Mouse (Mus musculus): ENCODE results near the gene Nrp2. TPM values are rescaled to one million over a fixed set of nuclear protein-coding genes. Genes with fewer than 3 reads are reported as not detected.

Gene Nrp2
- polyA plus RNA-seq, 1 experiment from 2014 or later, result 18.7 TPM

GRCm38 (mm10) chr1:62728421-62728820, 25.3 kb downstream of the Nrp2 start:
- Histone ChIP-seq H3K27me3 (peaks cover 22% of the 10 kb centered on the region; the same call in 1 of the 2 replicates), H3K9ac (replicated peaks) (no peak overlapping the region), H3K36me3 (0 out of 2 replicates have a peak, but pooled peaks cover 5% of the 10 kb centered on the region), H3K4me3 (replicated peaks) (no peak overlapping the region), H3K9me3 (no peaks in the 10 kb centered on the region), H3K4me2 (replicated peaks) (no peak overlapping the region), H3K27ac (no peak overlapping the region), H3K4me1 (replicated peaks) (peaks cover 22% of the 10 kb centered on the region)
- WGBS, result 47% methylated on average over 6 of the region's 6 CpGs
- no peak for ATAC-seq

GRCm38 (mm10) chr1:62728926-62729325, 25.8 kb downstream of the Nrp2 start:
- no peak overlapping the region for H3K27ac ChIP-seq
- 0 out of 2 replicates have a peak, but pooled peaks cover 2% of the 10 kb centered on the region for H3K36me3 ChIP-seq
- peaks cover 22% of the 10 kb centered on the region; the same call in 1 of the 2 replicates for H3K27me3 ChIP-seq
- no peak overlapping the region for H3K4me3 ChIP-seq (replicated peaks)
- no peaks in the 10 kb centered on the region for H3K9me3 ChIP-seq
- 70% methylated on average over 9 of the region's 9 CpGs for WGBS
- H3K9ac ChIP-seq (replicated peaks), result no peak overlapping the region
- ATAC-seq, result no peak
- peaks cover 27% of the 10 kb centered on the region for H3K4me1 ChIP-seq (replicated peaks)
- H3K4me2 ChIP-seq (replicated peaks), result no peak overlapping the region

GRCm38 (mm10) chr1:62729345-62730150, 26.5 kb downstream of the Nrp2 start:
- ATAC-seq, result no peak
- Histone ChIP-seq H3K9me3 (no peaks in the 10 kb centered on the region), H3K4me1 (replicated peaks) (peaks cover 31% of the 10 kb centered on the region), H3K4me2 (replicated peaks) (no peak overlapping the region), H3K27ac (no peak overlapping the region), H3K36me3 (0 out of 2 replicates have a peak, but pooled peaks cover 2% of the 10 kb centered on the region), H3K9ac (replicated peaks) (no peak overlapping the region), H3K27me3 (peaks cover 22% of the 10 kb centered on the region; the same call in 1 of the 2 replicates), H3K4me3 (replicated peaks) (no peak overlapping the region)
- 62% methylated on average over 13 of the region's 13 CpGs for WGBS

- ATAC-seq, result no peak
- 65% methylated on average over 6 of the region's 6 CpGs for WGBS
- Histone ChIP-seq H3K36me3 (no peaks in the 10 kb centered on the region), H3K27me3 (peaks cover 22% of the 10 kb centered on the region; the same call in 1 of the 2 replicates), H3K4me3 (replicated peaks) (no peak overlapping the region), H3K9ac (replicated peaks) (no peak overlapping the region), H3K27ac (no peak overlapping the region), H3K4me2 (replicated peaks) (no peak overlapping the region), H3K9me3 (no peaks in the 10 kb centered on the region), H3K4me1 (replicated peaks) (peaks cover 24% of the 10 kb centered on the region)
Measured at GRCm38 (mm10) chr1:62732036-62732435, 29.0 kb downstream of the Nrp2 start.

GRCm38 (mm10) chr1:62734420-62734931, 31.4 kb downstream of the Nrp2 start:
- Histone ChIP-seq H3K27ac (no peak overlapping the region), H3K4me3 (replicated peaks) (no peak overlapping the region), H3K9me3 (no peaks in the 10 kb centered on the region), H3K4me2 (replicated peaks) (no peak overlapping the region), H3K36me3 (peaks cover 9% of the 10 kb centered on the region; the same call in 1 of the 2 replicates), H3K27me3 (peaks cover 15% of the 10 kb centered on the region; the same call in 1 of the 2 replicates), H3K4me1 (replicated peaks) (peaks cover 14% of the 10 kb centered on the region), H3K9ac (replicated peaks) (no peak overlapping the region)
- 66% methylated on average over 5 of the region's 5 CpGs for WGBS
- ATAC-seq, result no peak

- no peak overlapping the region for H3K4me3 ChIP-seq (replicated peaks)
- H3K4me2 ChIP-seq (replicated peaks), result no peak overlapping the region
- H3K36me3 ChIP-seq, result peaks cover 9% of the 10 kb centered on the region; the same call in 1 of the 2 replicates
- H3K27ac ChIP-seq, result no peak overlapping the region
- no peak overlapping the region for H3K9ac ChIP-seq (replicated peaks)
- H3K9me3 ChIP-seq, result no peaks in the 10 kb centered on the region
- peaks cover 14% of the 10 kb centered on the region for H3K4me1 ChIP-seq (replicated peaks)
- ATAC-seq, result no peak
- H3K27me3 ChIP-seq, result peaks cover 16% of the 10 kb centered on the region; the same call in 1 of the 2 replicates
- 93% methylated on average over 4 of the region's 4 CpGs for WGBS
Measured at GRCm38 (mm10) chr1:62734980-62735379, 31.9 kb downstream of the Nrp2 start.

- Histone ChIP-seq H3K36me3 (peaks cover 9% of the 10 kb centered on the region; the same call in 1 of the 2 replicates), H3K4me2 (replicated peaks) (no peak overlapping the region), H3K27me3 (peaks cover 24% of the 10 kb centered on the region; the same call in 1 of the 2 replicates), H3K9me3 (no peaks in the 10 kb centered on the region), H3K4me3 (replicated peaks) (no peak overlapping the region), H3K9ac (replicated peaks) (no peak overlapping the region), H3K27ac (no peak overlapping the region), H3K4me1 (replicated peaks) (peaks cover 14% of the 10 kb centered on the region)
- 83% methylated on average over 4 of the region's 4 CpGs for WGBS
- ATAC-seq, result no peak
Measured at GRCm38 (mm10) chr1:62735835-62736234, 32.8 kb downstream of the Nrp2 start.

GRCm38 (mm10) chr1:62736455-62737012, 33.4 kb downstream of the Nrp2 start:
- Histone ChIP-seq H3K4me2 (replicated peaks) (no peak overlapping the region), H3K27ac (no peak overlapping the region), H3K36me3 (peaks cover 9% of the 10 kb centered on the region; the same call in 1 of the 2 replicates), H3K4me3 (replicated peaks) (no peak overlapping the region), H3K9me3 (no peaks in the 10 kb centered on the region), H3K9ac (replicated peaks) (no peak overlapping the region), H3K27me3 (peaks cover 24% of the 10 kb centered on the region; the same call in 1 of the 2 replicates), H3K4me1 (replicated peaks) (peaks cover 14% of the 10 kb centered on the region)
- no peak for ATAC-seq
- 69% methylated on average over 8 of the region's 8 CpGs for WGBS

- Histone ChIP-seq H3K27me3 (peaks cover 23% of the 10 kb centered on the region; the same call in 1 of the 2 replicates), H3K9me3 (no peaks in the 10 kb centered on the region), H3K36me3 (peaks cover 9% of the 10 kb centered on the region; the same call in 1 of the 2 replicates), H3K4me2 (replicated peaks) (no peak overlapping the region), H3K4me1 (replicated peaks) (peaks cover 23% of the 10 kb centered on the region), H3K4me3 (replicated peaks) (no peak overlapping the region), H3K9ac (replicated peaks) (no peak overlapping the region), H3K27ac (no peak overlapping the region)
- ATAC-seq, result no peak
- 81% methylated on average over 11 of the region's 11 CpGs for WGBS
Measured at GRCm38 (mm10) chr1:62738165-62738564, 35.1 kb downstream of the Nrp2 start.

- Histone ChIP-seq H3K4me2 (replicated peaks) (no peak overlapping the region), H3K27me3 (peaks cover 50% of the 10 kb centered on the region), H3K36me3 (peaks cover 32% of the 10 kb centered on the region), H3K9me3 (no peaks in the 10 kb centered on the region), H3K27ac (no peak overlapping the region), H3K9ac (replicated peaks) (no peak overlapping the region), H3K4me1 (replicated peaks) (peaks cover 15% of the 10 kb centered on the region), H3K4me3 (replicated peaks) (no peak overlapping the region)
- 27% methylated on average over 3 of the region's 3 CpGs for WGBS
- no peak for ATAC-seq
Measured at GRCm38 (mm10) chr1:62742092-62742491, 39.0 kb downstream of the Nrp2 start.

GRCm38 (mm10) chr1:62743064-62743694, 40.1 kb downstream of the Nrp2 start:
- peak; percentile 45; the same call in 1 of the 2 replicates for ATAC-seq
- H3K27me3 ChIP-seq, result peaks cover 60% of the 10 kb centered on the region
- no peak overlapping the region for H3K9ac ChIP-seq (replicated peaks)
- peaks cover 37% of the 10 kb centered on the region for H3K36me3 ChIP-seq
- no peak overlapping the region for H3K4me3 ChIP-seq (replicated peaks)
- H3K27ac ChIP-seq, result no peak overlapping the region
- no peaks in the 10 kb centered on the region for H3K9me3 ChIP-seq
- H3K4me1 ChIP-seq (replicated peaks), result peaks cover 15% of the 10 kb centered on the region
- 8% methylated on average over 8 of the region's 8 CpGs for WGBS
- no peak overlapping the region for H3K4me2 ChIP-seq (replicated peaks)

Data from midbrain, embryonic 13.5 days (tissue).